Mouse (Mus musculus): ENCODE results near the gene Limk2.

Gene Limk2

GRCm38 (mm10) chr11:3334711-3335316 lies 74.2 kb downstream of the Limk2 start:
- DNase-seq (ENCODE audit: low read depth, low spot score), result no peak

GRCm38 (mm10) chr11:3334141-3334710 lies 74.8 kb downstream of the Limk2 start:
- DNase-seq (ENCODE audit: low read depth, low spot score), result no peak

- no peak for DNase-seq (ENCODE audit: low read depth, low spot score)
Measured at GRCm38 (mm10) chr11:3333111-3333695, 75.8 kb downstream of the Limk2 start.

- DNase-seq (ENCODE audit: low read depth, low spot score), result peak; percentile 90
Measured at GRCm38 (mm10) chr11:3331756-3332642, 77.0 kb downstream of the Limk2 start.

GRCm38 (mm10) chr11:3330991-3331750 lies 77.8 kb downstream of the Limk2 start:
- DNase-seq (ENCODE audit: low read depth, low spot score), result no peak

- no peak for DNase-seq (ENCODE audit: low read depth, low spot score)
Measured at GRCm38 (mm10) chr11:3330566-3330965, 78.4 kb downstream of the Limk2 start.

- DNase-seq (ENCODE audit: low read depth, low spot score), result no peak
Measured at GRCm38 (mm10) chr11:3329891-3330451, 79.0 kb downstream of the Limk2 start, which contains the start of gene Pik3ip1. Gene Pik3ip1, plus strand, starts transcription at chr11:3330401.

GRCm38 (mm10) chr11:3328806-3329775 lies 79.9 kb downstream of the Limk2 start:
- no peak for DNase-seq (ENCODE audit: low read depth, low spot score)

- DNase-seq (ENCODE audit: low read depth, low spot score), result no peak
Measured at GRCm38 (mm10) chr11:3328271-3328670, 80.7 kb downstream of the Limk2 start.

GRCm38 (mm10) chr11:3318286-3318685 lies 90.7 kb downstream of the Limk2 start:
- DNase-seq (ENCODE audit: low read depth, low spot score), result no peak

GRCm38 (mm10) chr11:3314148-3314547 lies 94.8 kb downstream of the Limk2 start:
- peak; percentile 35 for DNase-seq (ENCODE audit: low read depth, low spot score)

- no peak for DNase-seq (ENCODE audit: low read depth, low spot score)
Measured at GRCm38 (mm10) chr11:3313294-3313693, 95.7 kb downstream of the Limk2 start.

GRCm38 (mm10) chr11:3311586-3312347 lies 97.2 kb downstream of the Limk2 start:
- DNase-seq (ENCODE audit: low read depth, low spot score), result no peak

GRCm38 (mm10) chr11:3310789-3311585 lies 98.0 kb downstream of the Limk2 start:
- no peak for DNase-seq (ENCODE audit: low read depth, low spot score)

- no peak for DNase-seq (ENCODE audit: low read depth, low spot score)
Measured at GRCm38 (mm10) chr11:3309884-3310283, 99.1 kb downstream of the Limk2 start.

GRCm38 (mm10) chr11:3307875-3308274 lies 101.1 kb downstream of the Limk2 start:
- DNase-seq (ENCODE audit: low read depth, low spot score), result no peak

- DNase-seq (ENCODE audit: low read depth, low spot score), result no peak
Measured at GRCm38 (mm10) chr11:3305821-3306220, 103.2 kb downstream of the Limk2 start.

GRCm38 (mm10) chr11:3302792-3303191 lies 106.2 kb downstream of the Limk2 start:
- no peak for DNase-seq (ENCODE audit: low read depth, low spot score)

Measured in embryo, embryonic 11.5 days (tissue).